Comparison of ENCODE assay signal across 24 mouse cellular contexts in genomic region chr2:167906729-167907128, GRCm38 (mm10).
"Had no signal": no experiment of that assay in that cellular context is flagged by ENCODE, and none has a peak within 500 bp of the region (broad histone marks: within the 10 kb centered on the region; RNA-seq: fewer than 3 reads in every experiment).

No protein-coding gene starts in this region.

- H3K9me3 ChIP-seq: limb, embryonic 12.5 days; limb, embryonic 15.5 days; midbrain, embryonic 10.5 days; neural tube, embryonic 12.5 days; neural tube, embryonic 15.5 days had no signal

- H3K27ac ChIP-seq: limb, embryonic 12.5 days; limb, embryonic 15.5 days; liver, embryonic 14.5 days; macrophage; midbrain, embryonic 10.5 days; neural tube, embryonic 12.5 days; neural tube, embryonic 15.5 days had no signal

- H3K4me2 ChIP-seq: limb, embryonic 12.5 days; limb, embryonic 15.5 days; liver, embryonic 11.5 days; lung, embryonic 14.5 days; neural tube, embryonic 12.5 days; neural tube, embryonic 15.5 days had no signal

- ATAC-seq: intestine, embryonic 16.5 days; liver, postnatal 0 days; lung, postnatal 0 days had no signal

- H3K36me3 ChIP-seq: limb, embryonic 12.5 days; limb, embryonic 15.5 days; midbrain, embryonic 10.5 days; neural tube, embryonic 12.5 days; neural tube, embryonic 15.5 days had no signal

- H3K9ac ChIP-seq: limb, embryonic 12.5 days; limb, embryonic 15.5 days; liver, embryonic 14.5 days; liver, postnatal 0 days; lung, embryonic 14.5 days; neural tube, embryonic 12.5 days; neural tube, embryonic 15.5 days had no signal

- H3K27me3 ChIP-seq: limb, embryonic 15.5 days; neural tube, embryonic 12.5 days; neural tube, embryonic 15.5 days had no signal

- H3K4me3 ChIP-seq: limb, embryonic 12.5 days; limb, embryonic 15.5 days; megakaryocyte, embryonic 14.5 days; midbrain, embryonic 10.5 days; neural tube, embryonic 12.5 days; neural tube, embryonic 15.5 days had no signal

- H3K4me1 ChIP-seq: limb, embryonic 12.5 days; midbrain, embryonic 10.5 days; neural tube, embryonic 12.5 days; neural tube, embryonic 15.5 days had no signal

- DNase-seq: kidney, adult 18-20 months; kidney, adult 9 months; kidney, postnatal 14 days; kidney, postnatal 4 days; left cerebral cortex, postnatal 4 days; liver, postnatal 0 days; lung, embryonic 14.5 days; midbrain, embryonic 14.5 days; retina, postnatal 1 day; right cerebral cortex, postnatal 25 days; spleen, adult 18-20 months; thymus, adult 2 months; thymus, postnatal 36 days had no signal
